Comparison of ENCODE assay signal across 8 mouse cellular contexts in the genomic region with DNA sequence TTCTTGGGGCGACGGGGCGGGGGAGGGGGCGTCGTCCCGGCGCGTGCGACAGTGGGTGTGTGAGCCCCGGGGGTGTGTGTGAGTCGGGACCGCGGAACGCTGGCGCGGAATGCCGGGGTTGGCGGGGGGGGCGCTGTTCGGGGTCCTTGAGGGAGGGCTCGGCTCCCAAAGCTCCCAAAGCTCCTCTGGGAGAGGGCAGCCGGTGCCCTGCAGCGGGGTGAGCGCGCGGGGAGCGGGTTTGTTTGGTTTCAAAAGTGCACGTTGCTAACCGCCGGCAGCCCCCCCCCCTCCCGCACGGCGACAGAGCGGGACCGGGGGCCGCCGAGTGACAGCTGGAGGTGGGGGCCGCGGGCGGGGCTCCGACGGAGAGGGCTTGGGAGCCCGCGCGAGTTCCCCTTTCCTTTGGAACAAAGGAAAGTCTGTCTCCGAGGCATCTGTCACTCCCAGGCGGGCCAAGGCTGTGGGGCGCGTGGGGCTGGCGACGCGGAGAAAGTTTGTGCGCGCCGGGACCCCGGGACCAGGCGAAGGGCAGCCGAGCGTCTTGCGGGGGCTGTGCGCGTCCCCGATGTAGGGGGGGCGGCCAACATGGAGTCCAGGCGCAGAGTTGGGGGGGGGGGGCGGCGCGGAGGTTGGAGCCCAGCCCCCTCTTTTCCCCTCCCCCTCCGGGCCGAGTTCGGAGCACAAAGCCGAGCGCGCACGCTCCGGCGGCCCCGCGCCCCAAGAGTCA. TPM values are rescaled to one million over a fixed set of nuclear protein-coding genes. Genes with fewer than 3 reads are reported as not detected.
DNase-seq lines count a peak whose midpoint lies in the region; ATAC-seq and TF ChIP-seq lines count a peak whose summit lies in the region.

No protein-coding gene starts in this region.

- peak; percentile 61 for ATAC-seq in neural tube, embryonic 12.5 days (ENCODE audit: low FRiP score, low read depth)

- no peaks in the 10 kb centered on the region for H3K79me2 ChIP-seq in liver, adult 2 months (ENCODE audit: control insufficient read depth, insufficient read depth, low read length)

- 0 out of 2 replicates have a peak, but pooled peaks cover 1% of the 10 kb centered on the region for H3K4me1 ChIP-seq in cortical plate, adult 2 months (ENCODE audit: control insufficient read depth, insufficient read depth, low read length)
- H3K4me1 ChIP-seq in liver, adult 2 months (ENCODE audit: control insufficient read depth, insufficient read depth, low read length), result peaks cover 2% of the 10 kb centered on the region
- peaks cover 57% of the 10 kb centered on the region for H3K4me1 ChIP-seq in neural tube, embryonic 12.5 days

- H3K4me2 ChIP-seq in neural tube, embryonic 12.5 days (replicated peaks), result peak overlapping the region; percentile 92

- no peaks in the 10 kb centered on the region for H3K9me3 ChIP-seq in neural tube, embryonic 12.5 days

- 1% methylated on average over 64 of the region's 79 CpGs for WGBS in liver, adult 2 months
- WGBS in neural tube, embryonic 12.5 days, result 1% methylated on average over 73 of the region's 79 CpGs

- peak overlapping the region; percentile 67 for H3K9ac ChIP-seq in liver, adult 2 months (ENCODE audit: low read depth, low read length)
- peak overlapping the region; percentile 87 for H3K9ac ChIP-seq in neural tube, embryonic 12.5 days

- H3K4me3 ChIP-seq in cortical plate, adult 2 months (ENCODE audit: insufficient read depth, low read length), result peak overlapping the region; percentile 1; the same call in 1 of the 2 replicates
- peak overlapping the region; percentile 54 for H3K4me3 ChIP-seq in liver, adult 2 months (ENCODE audit: insufficient read depth, low read depth, low read length)
- H3K4me3 ChIP-seq in neural tube, embryonic 12.5 days, result peak overlapping the region; percentile 75

- intact Hi-C loops in heart, postnatal 10 days (cut with DNase I), result loop anchor here (5.0 kb wide), 1 partner anchor 118 kb away; no protein-coding TSS in a partner anchor

- TF ChIP-seq CTCF in cortical plate, adult 2 months (IDR thresholded peaks at IDR 0.05; ENCODE audit: extremely low read depth, insufficient read depth, low read length), result no peak
- TF ChIP-seq CTCF in liver, adult 2 months (IDR thresholded peaks at IDR 0.05; ENCODE audit: low read depth, low read length), result no peak

- peaks cover 11% of the 10 kb centered on the region for H3K27me3 ChIP-seq in liver, adult 2 months (ENCODE audit: control insufficient read depth, insufficient read depth, low read length)
- H3K27me3 ChIP-seq in neural tube, embryonic 12.5 days (replicated peaks), result no peaks in the 10 kb centered on the region

- H3K36me3 ChIP-seq in liver, adult 2 months (ENCODE audit: control insufficient read depth, insufficient read depth, low read length), result no peaks in the 10 kb centered on the region
- peaks cover 6% of the 10 kb centered on the region for H3K36me3 ChIP-seq in neural tube, embryonic 12.5 days

- peak; percentile 20 to 25 for DNase-seq in cerebellum, postnatal 25 days
- no peak for DNase-seq in cerebellum, adult 11 months
- DNase-seq in B cell, adult 2 months, result peak; percentile 57 to 63
- DNase-seq in heart, postnatal 10 days, result peak; percentile 43 to 54
- no peak for DNase-seq in liver, adult 2 months (ENCODE audit: extremely low read depth, low read depth, low spot score)
- peak; percentile 79 for DNase-seq in thymus, postnatal 4 days

- H3K27ac ChIP-seq in cortical plate, adult 2 months (ENCODE audit: insufficient read depth, low read length), result no peak overlapping the region
- no peak overlapping the region for H3K27ac ChIP-seq in liver, adult 2 months (replicated peaks; ENCODE audit: insufficient read depth, low read depth, low read length)
- peak overlapping the region; percentile 70 for H3K27ac ChIP-seq in neural tube, embryonic 12.5 days

- TF ChIP-seq POLR2A in cortical plate, adult 2 months (IDR thresholded peaks at IDR 0.05; ENCODE audit: extremely low read depth, insufficient read depth, low read length), result no peak
- TF ChIP-seq POLR2A in liver, adult 2 months (IDR thresholded peaks at IDR 0.05; ENCODE audit: extremely low read depth, insufficient read depth, low read length), result no peak

RNA-seq across cellular contexts. Expression of gene Tgif2, which starts 0.7 kb away (rescaled TPM):
- 1.1 and 1.7 TPM in 2 replicates for polyA plus RNA-seq in cortical plate, adult 2 months (2012; rRNA removed)
- 1 to 10 TPM; 5.0 to 7.3 TPM for total RNA-seq in heart, postnatal 10 days (2021)
- total RNA-seq in liver, adult 2 months (2014; rRNA removed), result 0.28 and 0.67 TPM in 2 replicates
- 0.65 and 0.77 TPM in 2 replicates for polyA plus RNA-seq in liver, adult 2 months (2012; rRNA removed)
- 61.2 and 61.7 TPM in 2 replicates for polyA plus RNA-seq in neural tube, embryonic 12.5 days (2016; fragmentation: Nextera tagmentation; extraction: Ambion mirVana)

RNA-seq across cellular contexts. Expression of gene 4930518I15Rik, which starts 17.3 kb away (rescaled TPM):
- 3.0 and 4.0 TPM in 2 replicates for polyA plus RNA-seq in cortical plate, adult 2 months (2012; rRNA removed)
- 1 to 10 TPM; 1.1 to 1.2 TPM for total RNA-seq in heart, postnatal 10 days (2021)
- total RNA-seq in liver, adult 2 months (2014; rRNA removed), result 1.1 and 2.1 TPM in 2 replicates
- polyA plus RNA-seq in liver, adult 2 months (2012; rRNA removed), result 0.17 and 0.55 TPM in 2 replicates
- 10.7 and 10.9 TPM in 2 replicates for polyA plus RNA-seq in neural tube, embryonic 12.5 days (2016; fragmentation: Nextera tagmentation; extraction: Ambion mirVana)

RNA-seq across cellular contexts. Expression of gene Rab5if, which starts 22.5 kb away (rescaled TPM):
- 100 and 110 TPM in 2 replicates for polyA plus RNA-seq in cortical plate, adult 2 months (2012; rRNA removed)
- 100 to 1,000 TPM; 130 to 132 TPM for total RNA-seq in heart, postnatal 10 days (2021)
- total RNA-seq in liver, adult 2 months (2014; rRNA removed), result 149 and 196 TPM in 2 replicates
- 122 and 142 TPM in 2 replicates for polyA plus RNA-seq in liver, adult 2 months (2012; rRNA removed)
- polyA plus RNA-seq in neural tube, embryonic 12.5 days (2016; fragmentation: Nextera tagmentation; extraction: Ambion mirVana), result 169 and 179 TPM in 2 replicates

RNA-seq across cellular contexts. Expression of gene Sla2, which starts 46.5 kb away (rescaled TPM):
- polyA plus RNA-seq in cortical plate, adult 2 months (2012; rRNA removed), result 0.67 and 0.85 TPM in 2 replicates
- total RNA-seq in heart, postnatal 10 days (2021), result under 1 TPM in 1 of 2 experiments, not detected in 1; 0.10 TPM
- total RNA-seq in liver, adult 2 months (2014; rRNA removed), result 0.09 and 0.13 TPM in 2 replicates
- polyA plus RNA-seq in liver, adult 2 months (2012; rRNA removed), result 0.10 and 0.20 TPM in 2 replicates
- 0.35 and 0.50 TPM in 2 replicates for polyA plus RNA-seq in neural tube, embryonic 12.5 days (2016; fragmentation: Nextera tagmentation; extraction: Ambion mirVana)

Comparison
In these comparisons a context has a peak if more than half of its experiments do, and no peak if none do; other contexts are left out.
1. DNase-seq: peak in cerebellum, postnatal 25 days (2 of 2), B cell, adult 2 months (2 of 2), heart, postnatal 10 days (2 of 2) and thymus, postnatal 4 days (single experiment); none in cerebellum, adult 11 months (single experiment) and liver, adult 2 months (single experiment).
2. H3K4me3 ChIP-seq: peak in every context shown above with its lines; median percentile 75 in neural tube, embryonic 12.5 days; 54 in liver, adult 2 months; 1 in cortical plate, adult 2 months.
3. RNA of gene Tgif2, which starts 0.7 kb away (polyA plus RNA-seq): 61.2 to 61.7 TPM in neural tube, embryonic 12.5 days; 1.1 to 1.7 TPM in cortical plate, adult 2 months and 0.65 to 0.77 TPM in liver, adult 2 months; every median in the first group is over 10 times any median in the second.